In the genomic region with DNA sequence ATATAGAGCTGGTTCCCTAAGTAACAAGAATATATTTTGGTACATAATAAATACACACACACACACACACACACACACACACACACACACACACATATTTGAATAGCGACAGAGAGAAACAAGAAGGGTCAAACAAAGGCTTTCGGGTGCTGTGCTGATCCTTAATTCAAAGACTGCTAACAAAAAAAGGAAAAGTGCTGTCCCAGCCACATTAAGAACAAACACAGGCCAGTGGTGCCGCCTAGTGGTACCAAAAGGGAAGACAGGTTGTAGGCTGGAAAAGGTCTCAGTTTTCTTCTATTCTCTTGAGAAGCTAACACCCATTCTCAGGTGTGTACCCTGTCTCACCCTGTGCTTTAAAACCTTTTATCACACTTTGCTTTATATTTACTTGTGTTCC, we compare ENCODE assay signal across 8 mouse cellular contexts.
A peak's percentile ranks its signal among the peaks of the same experiment; 100 is the strongest.
DNase-seq lines count a peak whose midpoint lies in the region; ATAC-seq and TF ChIP-seq lines count a peak whose summit lies in the region.

No protein-coding gene starts in this region.

- H3K27ac ChIP-seq in intestine, postnatal 0 days (ENCODE audit: low read depth, low read length), result no peak overlapping the region
- H3K27ac ChIP-seq in intestine, embryonic 16.5 days (ENCODE audit: low read length), result no peak overlapping the region
- no peak overlapping the region for H3K27ac ChIP-seq in limb, embryonic 11.5 days (replicated peaks; ENCODE audit: low read depth, low read length)
- H3K27ac ChIP-seq in neural tube, embryonic 12.5 days, result no peak overlapping the region

- intact Hi-C loops in heart, postnatal 14 days (cut with DNase I), result loop anchor here (1.0 to 2.0 kb wide), 2 partner anchors 127 to 230 kb away; no protein-coding TSS in a partner anchor

- no peaks in the 10 kb centered on the region for H3K27me3 ChIP-seq in intestine, postnatal 0 days (replicated peaks; ENCODE audit: control insufficient read depth, insufficient read depth, low read length)
- H3K27me3 ChIP-seq in intestine, embryonic 16.5 days (replicated peaks; ENCODE audit: control insufficient read depth, insufficient read depth, low read length), result no peaks in the 10 kb centered on the region
- H3K27me3 ChIP-seq in limb, embryonic 11.5 days (ENCODE audit: control insufficient read depth, insufficient read depth, low read length), result no peaks in the 10 kb centered on the region
- H3K27me3 ChIP-seq in neural tube, embryonic 12.5 days (replicated peaks), result no peaks in the 10 kb centered on the region

- no peak overlapping the region for H3K4me2 ChIP-seq in intestine, postnatal 0 days (replicated peaks; ENCODE audit: low read depth)
- no peak overlapping the region for H3K4me2 ChIP-seq in intestine, embryonic 16.5 days (ENCODE audit: low read depth, low read length)
- no peak overlapping the region for H3K4me2 ChIP-seq in limb, embryonic 11.5 days (ENCODE audit: low read depth, severe bottlenecking)
- no peak overlapping the region for H3K4me2 ChIP-seq in neural tube, embryonic 12.5 days (replicated peaks)

- ATAC-seq in intestine, postnatal 0 days, result no peak
- no peak for ATAC-seq in intestine, embryonic 16.5 days
- ATAC-seq in limb, embryonic 11.5 days (ENCODE audit: insufficient number of reproducible peaks, low FRiP score, low TSS enrichment, low read depth), result no peak
- ATAC-seq in neural tube, embryonic 12.5 days (ENCODE audit: low FRiP score, low read depth), result peak; percentile 37; the same call in 1 of the 2 replicates

- no peaks in the 10 kb centered on the region for H3K36me3 ChIP-seq in intestine, postnatal 0 days (ENCODE audit: control insufficient read depth, insufficient read depth)
- no peaks in the 10 kb centered on the region for H3K36me3 ChIP-seq in intestine, embryonic 16.5 days (ENCODE audit: control insufficient read depth, insufficient read depth, low read length)
- H3K36me3 ChIP-seq in limb, embryonic 11.5 days (ENCODE audit: control insufficient read depth, insufficient read depth, low read length), result no peaks in the 10 kb centered on the region
- no peaks in the 10 kb centered on the region for H3K36me3 ChIP-seq in neural tube, embryonic 12.5 days

- TF ChIP-seq CTCF in intestine, postnatal 0 days (IDR thresholded peaks at IDR 0.05; ENCODE audit: low read depth), result peak; percentile 90

- H3K9me3 ChIP-seq in intestine, postnatal 0 days (ENCODE audit: control insufficient read depth), result no peaks in the 10 kb centered on the region
- H3K9me3 ChIP-seq in intestine, embryonic 16.5 days (ENCODE audit: control insufficient read depth, low read length), result no peaks in the 10 kb centered on the region
- H3K9me3 ChIP-seq in limb, embryonic 11.5 days (ENCODE audit: control insufficient read depth, low read length), result no peaks in the 10 kb centered on the region
- H3K9me3 ChIP-seq in neural tube, embryonic 12.5 days, result no peaks in the 10 kb centered on the region

- H3K9ac ChIP-seq in intestine, postnatal 0 days (ENCODE audit: low read depth, low read length), result no peak overlapping the region
- H3K9ac ChIP-seq in intestine, embryonic 16.5 days (ENCODE audit: low read depth, low read length), result no peak overlapping the region
- no peak overlapping the region for H3K9ac ChIP-seq in limb, embryonic 11.5 days (ENCODE audit: low read length)
- H3K9ac ChIP-seq in neural tube, embryonic 12.5 days, result no peak overlapping the region

- peak; percentile 22 for DNase-seq in WW6 (ENCODE audit: low read depth, low spot score)
- peak; percentile 80 for DNase-seq in embryo, embryonic 10.5 days (ENCODE audit: low spot score)
- peak; percentile 61 to 72 for DNase-seq in heart, postnatal 14 days
- DNase-seq in limb, embryonic 11.5 days (ENCODE audit: low spot score), result peak; percentile 79
- peak; percentile 39 for DNase-seq in urinary bladder, adult 2 months (ENCODE audit: low spot score)

- WGBS in intestine, postnatal 0 days, result 3% methylated on average over 3 of the region's 3 CpGs
- WGBS in intestine, embryonic 16.5 days, result 9% methylated on average over 3 of the region's 3 CpGs
- 5% methylated on average over 3 of the region's 3 CpGs for WGBS in limb, embryonic 11.5 days
- 11% methylated on average over 3 of the region's 3 CpGs for WGBS in neural tube, embryonic 12.5 days

- H3K4me3 ChIP-seq in intestine, postnatal 0 days (ENCODE audit: low read depth, low read length), result no peak overlapping the region
- no peak overlapping the region for H3K4me3 ChIP-seq in intestine, embryonic 16.5 days (ENCODE audit: low read length)
- no peak overlapping the region for H3K4me3 ChIP-seq in limb, embryonic 11.5 days (ENCODE audit: low read depth, low read length)
- no peak overlapping the region for H3K4me3 ChIP-seq in neural tube, embryonic 12.5 days

- no peaks in the 10 kb centered on the region for H3K4me1 ChIP-seq in intestine, postnatal 0 days (replicated peaks; ENCODE audit: control insufficient read depth, insufficient read depth, low read length)
- H3K4me1 ChIP-seq in intestine, embryonic 16.5 days (ENCODE audit: control insufficient read depth, insufficient read depth, low read length), result no peaks in the 10 kb centered on the region
- H3K4me1 ChIP-seq in limb, embryonic 11.5 days (ENCODE audit: control insufficient read depth, insufficient read depth, low read length), result no peaks in the 10 kb centered on the region
- no peaks in the 10 kb centered on the region for H3K4me1 ChIP-seq in neural tube, embryonic 12.5 days

Comparison
In these comparisons a context has a peak if more than half of its experiments do, and no peak if none do; other contexts are left out.
1. DNase-seq: peak in every context shown above with its lines; median percentile 80 in embryo, embryonic 10.5 days; 79 in limb, embryonic 11.5 days; 66 in heart, postnatal 14 days; 39 in urinary bladder, adult 2 months; 22 in WW6.